In the genomic region with DNA sequence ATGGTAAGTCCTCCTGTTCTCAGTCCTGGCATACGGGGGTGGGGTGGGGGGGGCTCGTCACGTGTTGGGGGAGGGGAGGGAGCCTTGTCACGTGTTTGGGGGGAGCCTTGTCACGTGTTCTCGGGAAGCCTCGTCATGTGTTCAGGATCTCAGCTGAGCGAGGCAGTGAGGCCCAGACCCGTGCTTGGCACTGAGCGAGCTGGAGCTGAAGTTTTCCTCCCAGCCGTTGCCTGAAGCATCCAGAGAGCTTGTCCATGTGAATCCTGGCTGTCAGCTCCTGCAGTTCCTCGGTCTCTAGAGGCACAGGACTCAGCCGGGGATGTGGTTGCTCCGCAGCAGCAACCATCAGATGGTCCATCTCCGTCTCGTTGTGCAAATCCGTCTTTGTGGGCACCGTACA, we compare ENCODE assay signal across 13 mouse cellular contexts. TPM values are rescaled to one million over a fixed set of nuclear protein-coding genes. Genes with fewer than 3 reads are reported as not detected.
DNase-seq lines count a peak whose midpoint lies in the region; ATAC-seq and TF ChIP-seq lines count a peak whose summit lies in the region.
"Had no signal": no experiment of that assay in that cellular context is flagged by ENCODE, and none has a peak within 500 bp of the region (broad histone marks: within the 10 kb centered on the region; RNA-seq: fewer than 3 reads in every experiment).

No protein-coding gene starts in this region.

- no peaks in the 10 kb centered on the region for H3K27me3 ChIP-seq in midbrain, embryonic 11.5 days (ENCODE audit: control insufficient read depth, insufficient read depth, low read length)
- H3K27me3 ChIP-seq: liver, embryonic 12.5 days; lung, embryonic 15.5 days; neural tube, embryonic 12.5 days had no signal

- WGBS in midbrain, embryonic 11.5 days = 86% methylated on average over 18 of the region's 18 CpGs

- no peaks in the 10 kb centered on the region; the same call in 1 of the 2 replicates for H3K9me3 ChIP-seq in midbrain, embryonic 11.5 days (ENCODE audit: control insufficient read depth, low read length)
- H3K9me3 ChIP-seq: liver, embryonic 12.5 days; lung, embryonic 15.5 days; neural tube, embryonic 12.5 days had no signal

- H3K9ac ChIP-seq in midbrain, embryonic 11.5 days (ENCODE audit: low read length) = no peak overlapping the region
- H3K9ac ChIP-seq: liver, embryonic 12.5 days; lung, embryonic 15.5 days; neural tube, embryonic 12.5 days had no signal

- no peak overlapping the region for H3K4me2 ChIP-seq in midbrain, embryonic 11.5 days
- H3K4me2 ChIP-seq: liver, embryonic 12.5 days; lung, embryonic 15.5 days; neural tube, embryonic 12.5 days had no signal

- no peaks in the 10 kb centered on the region for H3K36me3 ChIP-seq in midbrain, embryonic 11.5 days (ENCODE audit: control insufficient read depth, insufficient read depth, low read length)
- H3K36me3 ChIP-seq: liver, embryonic 12.5 days; lung, embryonic 15.5 days; neural tube, embryonic 12.5 days had no signal

- H3K4me3 ChIP-seq in layer of hippocampus, adult 2 months = no peak overlapping the region
- no peak overlapping the region for H3K4me3 ChIP-seq in cortical plate, adult 2 months (ENCODE audit: insufficient read depth, low read length)
- H3K4me3 ChIP-seq in midbrain, embryonic 11.5 days (ENCODE audit: low read depth, low read length) = no peak overlapping the region
- H3K4me3 ChIP-seq: liver, embryonic 12.5 days; lung, embryonic 15.5 days; neural tube, embryonic 12.5 days had no signal

- H3K27ac ChIP-seq in layer of hippocampus, adult 2 months = peak overlapping the region; percentile 68
- no peak overlapping the region for H3K27ac ChIP-seq in cortical plate, adult 2 months (ENCODE audit: insufficient read depth, low read length)
- no peak overlapping the region for H3K27ac ChIP-seq in midbrain, embryonic 11.5 days (ENCODE audit: low read depth, low read length)
- H3K27ac ChIP-seq: liver, embryonic 12.5 days; lung, embryonic 15.5 days; neural tube, embryonic 12.5 days had no signal

- peaks cover 11% of the 10 kb centered on the region for H3K4me1 ChIP-seq in cortical plate, adult 2 months (ENCODE audit: control insufficient read depth, insufficient read depth, low read length)
- peaks cover 21% of the 10 kb centered on the region for H3K4me1 ChIP-seq in midbrain, embryonic 11.5 days (ENCODE audit: control insufficient read depth, insufficient read depth, low read length)

- peak; percentile 50; the same call in 1 of the 2 replicates for TF ChIP-seq POLR2A in cortical plate, adult 2 months (IDR thresholded peaks at IDR 0.05; ENCODE audit: extremely low read depth, insufficient read depth, low read length)

- peak; percentile 49 to 60 for DNase-seq in cerebellum, postnatal 10 days
- no peak for DNase-seq in cerebellum, adult 8-10 months
- no peak for DNase-seq in layer of hippocampus, adult 2 months (ENCODE audit: low spot score in 2 of 2)
- no peak for DNase-seq in layer of hippocampus, adult 9-10 months (ENCODE audit: low spot score)
- DNase-seq in midbrain, embryonic 11.5 days (ENCODE audit: low spot score, missing footprints) = peak; percentile 74
- no peak for DNase-seq in lung, postnatal 25 days (ENCODE audit: low spot score)
- no peak for DNase-seq in urinary bladder, postnatal 10 days (ENCODE audit: low spot score)
- DNase-seq: cerebellum, adult 11-12 months; thymus, adult 18-20 months had no signal

- no peak for TF ChIP-seq CTCF in layer of hippocampus, adult 2 months (conservative IDR thresholded peaks at IDR 0.05)
- no peak for TF ChIP-seq CTCF in cortical plate, adult 2 months (IDR thresholded peaks at IDR 0.05; ENCODE audit: extremely low read depth, insufficient read depth, low read length)

- no peak for ATAC-seq in midbrain, embryonic 11.5 days (ENCODE audit: low FRiP score)
- ATAC-seq: liver, embryonic 12.5 days had no signal

RNA-seq across cellular contexts. Expression of a gene that starts 19.8 kb away (rescaled TPM):
- total RNA-seq in layer of hippocampus, adult 2 months (2021) = 100 to 1,000 TPM; 748 to 817 TPM
- 406 and 407 TPM in 2 replicates for polyA plus RNA-seq in cortical plate, adult 2 months (2012; rRNA removed)
- 34.3 and 41.8 TPM in 2 replicates for polyA plus RNA-seq in midbrain, embryonic 11.5 days (2014; fragmentation: Nextera tagmentation; extraction: Ambion mirVana)

Comparison
In these comparisons a context has a peak if more than half of its experiments do, and no peak if none do; other contexts are left out.
1. DNase-seq: peak in cerebellum, postnatal 10 days (2 of 2) and midbrain, embryonic 11.5 days (single experiment); none in cerebellum, adult 8-10 months (single experiment), layer of hippocampus, adult 2 months (0 of 2), layer of hippocampus, adult 9-10 months (single experiment), lung, postnatal 25 days (single experiment) and urinary bladder, postnatal 10 days (single experiment).